Mouse (Mus musculus): ENCODE measurements around the gene Cdk17.

DNA sequence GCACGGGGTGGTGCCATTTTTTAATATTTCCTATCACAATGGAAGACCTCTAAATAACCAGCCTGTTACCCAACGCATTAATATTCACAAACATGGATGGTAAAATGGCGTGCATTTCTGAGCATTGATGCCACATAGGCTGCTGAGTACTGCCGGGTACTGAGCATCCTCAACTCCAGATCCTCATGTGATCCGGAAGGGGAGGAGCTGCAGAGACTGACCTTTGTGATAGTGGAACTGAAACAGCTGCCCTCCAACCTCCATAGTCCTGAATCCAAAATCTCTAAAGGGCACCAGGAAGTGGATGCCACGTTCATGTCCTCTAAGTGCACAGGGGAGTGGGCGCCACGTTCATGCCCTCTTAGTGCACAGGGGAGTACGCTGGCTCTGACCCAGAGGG lies 118.4 kb downstream of the Cdk17 start:
- TF ChIP-seq POLR2A (IDR thresholded peaks at IDR 0.05; ENCODE audit: extremely low read depth, insufficient read depth, low read length) (no peak), CTCF (IDR thresholded peaks at IDR 0.05; ENCODE audit: low read depth, low read length) (no peak)

All from liver, adult 2 months (tissue).